Mouse (Mus musculus) heart, embryonic 15.5 days (tissue): Measurements from ENCODE around the gene Ephb1. TPM values are rescaled to one million over a fixed set of nuclear protein-coding genes. Genes with fewer than 3 reads are reported as not detected.

Experiments used
- ATAC-seq: fragments of 200-750 bp; cut with Nextera tagmentation; replicated peaks from 2 replicates; pipeline ENCODE4 v1.8.0; 2017; ENCODE audit warnings: low read depth, moderate TSS enrichment; ENCODE audit not compliant: insufficient number of reproducible peaks, insufficient read depth, low FRiP score
- H3K27ac ChIP-seq: fragments of 300-500 bp; sonication (generic); 2 replicates; pipeline ENCODE4 v1.5.1; 2015; ENCODE audit warnings: mild to moderate bottlenecking, inconsistent platforms
- H3K27me3 ChIP-seq: fragments of 300-500 bp; sonication (generic); 2 replicates; pipeline ENCODE4 v1.6.1; 2015; ENCODE audit warnings: inconsistent platforms
- H3K36me3 ChIP-seq: fragments of 300-500 bp; sonication (generic); 2 replicates; pipeline ENCODE4 v1.6.1; 2015; ENCODE audit warnings: mild to moderate bottlenecking, inconsistent platforms
- H3K4me1 ChIP-seq: fragments of 300-500 bp; sonication (generic); replicated peaks from 2 replicates; pipeline ENCODE4 v1.6.1; 2015; ENCODE audit warnings: inconsistent platforms
- H3K4me2 ChIP-seq: fragments of 300-500 bp; sonication (generic); 2 replicates; pipeline ENCODE4 v1.6.1; 2015; ENCODE audit warnings: inconsistent platforms, mild to moderate bottlenecking, moderate library complexity
- H3K4me3 ChIP-seq: fragments of 300-500 bp; sonication (generic); 2 replicates; pipeline ENCODE4 v1.5.1; 2015; ENCODE audit warnings: mild to moderate bottlenecking, inconsistent platforms
- H3K9ac ChIP-seq: fragments of 300-500 bp; sonication (generic); 2 replicates; pipeline ENCODE4 v1.6.1; 2015; ENCODE audit warnings: mild to moderate bottlenecking, inconsistent platforms
- H3K9me3 ChIP-seq: fragments of 300-500 bp; sonication (generic); replicated peaks from 2 replicates; pipeline ENCODE4 v1.6.1; 2016; ENCODE audit warnings: inconsistent platforms
- WGBS: fragments of 180-500 bp; shearing (Covaris S2); methylation state at CpG from one replicate; pipeline ENCODE4 v1.1.7; 2015; ENCODE audit warnings: mixed read lengths; 5-methylcytosine and 5-hydroxymethylcytosine counted together
- polyA plus RNA-seq: library from polyadenylated mRNA; unstranded; fragments of >200 nt; fragmentation: Nextera tagmentation; extraction: Ambion mirVana; gene quantifications from 2 replicates; pipeline ENCODE4 v1.2.1, GENCODE M21; 2015

Ephb1 gene
- polyA plus RNA-seq, 1 experiment from 2014 or later: 1.4 TPM

DNA sequence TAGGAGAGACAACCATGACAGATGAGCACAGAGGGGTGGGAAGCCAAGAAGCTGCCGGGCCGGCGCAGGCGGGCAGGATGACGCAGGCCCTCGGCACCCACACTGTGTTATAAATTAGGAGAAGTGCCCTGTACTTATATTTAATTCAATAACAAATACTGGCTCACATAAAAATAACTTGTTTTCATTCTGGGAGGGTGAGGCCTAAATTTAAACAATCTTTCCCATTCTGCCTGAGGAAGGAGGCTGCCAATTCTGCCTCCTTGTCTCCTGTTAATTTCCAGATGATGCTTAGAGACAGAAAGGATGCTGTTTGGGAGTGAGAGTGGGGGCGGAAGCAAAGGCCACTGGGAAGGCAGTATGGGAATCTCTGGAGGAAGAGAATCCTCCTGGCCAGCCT lies 215.8 kb downstream of the Ephb1 start:
- 85% methylated on average over 7 of the region's 7 CpGs for WGBS
- Histone ChIP-seq H3K4me1 (no peaks in the 10 kb centered on the region), H3K36me3 (no peaks in the 10 kb centered on the region), H3K27ac (no peak overlapping the region), H3K4me3 (no peak overlapping the region), H3K27me3 (no peaks in the 10 kb centered on the region; the same call in 1 of the 2 replicates), H3K9me3 (no peaks in the 10 kb centered on the region), H3K9ac (no peak overlapping the region), H3K4me2 (no peak overlapping the region)
- ATAC-seq: no peak

- Histone ChIP-seq H3K4me2 (no peak overlapping the region), H3K4me1 (no peaks in the 10 kb centered on the region), H3K4me3 (no peak overlapping the region), H3K27me3 (no peaks in the 10 kb centered on the region; the same call in 1 of the 2 replicates), H3K9ac (no peak overlapping the region), H3K27ac (no peak overlapping the region), H3K36me3 (no peaks in the 10 kb centered on the region), H3K9me3 (no peaks in the 10 kb centered on the region)
- ATAC-seq: no peak
These were observed 216.3 kb downstream of the Ephb1 start for GRCm38 (mm10) chr9:102138187-102138586.

DNA sequence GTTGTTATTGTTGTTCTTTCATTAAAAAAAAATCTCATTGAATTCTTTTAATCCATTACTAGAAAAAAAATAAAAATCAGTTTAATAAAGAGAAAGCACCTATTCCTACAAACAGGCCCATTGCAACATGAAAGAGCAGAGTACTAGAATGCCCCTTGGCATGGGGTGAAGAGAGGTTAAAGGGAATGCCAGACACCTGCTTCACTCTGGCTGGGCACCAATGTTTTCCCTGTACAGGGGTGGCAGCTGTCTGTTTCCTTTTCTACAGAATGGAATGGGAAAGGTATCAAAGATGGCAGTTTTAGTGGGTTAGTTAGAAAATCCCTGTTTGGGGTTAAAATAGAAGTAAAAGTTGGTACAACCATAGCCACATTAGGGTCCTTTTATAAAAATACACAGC lies 224.0 kb downstream of the Ephb1 start:
- Histone ChIP-seq H3K27ac (no peak overlapping the region), H3K27me3 (no peaks in the 10 kb centered on the region; the same call in 1 of the 2 replicates), H3K4me1 (no peaks in the 10 kb centered on the region), H3K4me3 (no peak overlapping the region), H3K4me2 (no peak overlapping the region), H3K9me3 (no peaks in the 10 kb centered on the region), H3K9ac (no peak overlapping the region), H3K36me3 (no peaks in the 10 kb centered on the region)
- no peak for ATAC-seq

DNA sequence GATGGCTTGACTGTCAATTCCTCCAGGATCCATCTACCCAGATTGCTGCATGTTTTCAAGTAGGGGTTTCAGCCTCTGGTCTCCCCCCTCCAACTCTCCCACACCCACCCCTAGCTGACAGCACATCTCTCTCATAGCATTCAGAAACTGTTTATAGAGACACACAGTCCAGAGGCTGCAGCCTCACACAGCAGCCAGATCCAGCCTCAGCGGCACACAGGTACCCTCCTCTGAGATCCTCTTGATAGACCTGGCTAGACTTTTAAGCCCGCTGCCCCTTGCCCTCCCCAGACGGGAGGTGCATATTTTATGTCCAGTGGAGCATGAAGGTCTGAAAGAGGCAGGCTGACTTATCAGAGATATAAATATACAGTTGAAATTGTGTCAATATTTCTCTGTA lies 228.0 kb downstream of the Ephb1 start:
- Histone ChIP-seq H3K4me1 (no peaks in the 10 kb centered on the region), H3K36me3 (no peaks in the 10 kb centered on the region), H3K27me3 (no peaks in the 10 kb centered on the region), H3K4me2 (no peak overlapping the region), H3K9ac (no peak overlapping the region), H3K27ac (no peak overlapping the region), H3K4me3 (no peak overlapping the region), H3K9me3 (no peaks in the 10 kb centered on the region)
- ATAC-seq: no peak
- 59% methylated on average over 3 of the region's 3 CpGs for WGBS

GRCm38 (mm10) chr9:102122880-102123453 lies 231.5 kb downstream of the Ephb1 start:
- Histone ChIP-seq H3K4me3 (no peak overlapping the region), H3K27me3 (no peaks in the 10 kb centered on the region), H3K27ac (no peak overlapping the region), H3K4me2 (no peak overlapping the region), H3K9me3 (no peaks in the 10 kb centered on the region), H3K36me3 (no peaks in the 10 kb centered on the region), H3K9ac (no peak overlapping the region), H3K4me1 (no peaks in the 10 kb centered on the region)
- no peak for ATAC-seq
- WGBS: 43% methylated on average over 4 of the region's 4 CpGs

GRCm38 (mm10) chr9:102119422-102119821 lies 235.1 kb downstream of the Ephb1 start:
- Histone ChIP-seq H3K4me3 (no peak overlapping the region), H3K9ac (no peak overlapping the region), H3K27me3 (no peaks in the 10 kb centered on the region), H3K27ac (no peak overlapping the region), H3K4me1 (no peaks in the 10 kb centered on the region), H3K9me3 (no peaks in the 10 kb centered on the region), H3K36me3 (no peaks in the 10 kb centered on the region), H3K4me2 (no peak overlapping the region)
- WGBS: 82% methylated on average over 3 of the region's 3 CpGs
- ATAC-seq: no peak

- Histone ChIP-seq H3K4me2 (no peak overlapping the region), H3K27ac (no peak overlapping the region), H3K27me3 (no peaks in the 10 kb centered on the region), H3K9ac (no peak overlapping the region), H3K4me1 (no peaks in the 10 kb centered on the region), H3K4me3 (no peak overlapping the region), H3K9me3 (no peaks in the 10 kb centered on the region), H3K36me3 (no peaks in the 10 kb centered on the region)
- no peak for ATAC-seq
- 75% methylated on average over 10 of the region's 10 CpGs for WGBS
These were observed 239.2 kb downstream of the Ephb1 start for GRCm38 (mm10) chr9:102115326-102115725.

DNA sequence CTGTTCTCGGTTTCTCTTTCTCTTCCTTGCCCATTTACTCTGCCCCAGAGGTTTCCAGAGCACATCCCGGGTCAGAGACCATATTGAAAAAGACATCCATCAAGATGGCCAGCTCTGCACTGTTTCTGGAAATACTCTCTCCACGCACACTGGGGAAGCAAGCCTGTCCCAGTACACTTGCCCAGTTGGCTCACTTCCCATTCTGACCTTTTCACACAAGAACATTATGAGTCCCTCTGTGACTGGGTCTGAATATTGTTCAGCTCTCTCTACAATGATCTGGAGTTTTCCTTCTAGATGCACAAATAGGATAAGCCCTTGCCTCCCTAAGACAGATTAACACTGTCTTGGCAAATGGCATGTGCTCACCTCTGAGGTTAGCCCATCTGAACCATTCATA lies 243.0 kb downstream of the Ephb1 start:
- WGBS: 57% methylated on average over 3 of the region's 3 CpGs
- no peak overlapping the region for H3K4me2 ChIP-seq
- H3K36me3 ChIP-seq: no peaks in the 10 kb centered on the region
- H3K9me3 ChIP-seq: no peaks in the 10 kb centered on the region
- H3K27ac ChIP-seq: no peak overlapping the region
- H3K27me3 ChIP-seq: no peaks in the 10 kb centered on the region; the same call in 1 of the 2 replicates
- ATAC-seq: no peak
- no peaks in the 10 kb centered on the region for H3K4me1 ChIP-seq
- H3K9ac ChIP-seq: no peak overlapping the region
- H3K4me3 ChIP-seq: no peak overlapping the region

DNA sequence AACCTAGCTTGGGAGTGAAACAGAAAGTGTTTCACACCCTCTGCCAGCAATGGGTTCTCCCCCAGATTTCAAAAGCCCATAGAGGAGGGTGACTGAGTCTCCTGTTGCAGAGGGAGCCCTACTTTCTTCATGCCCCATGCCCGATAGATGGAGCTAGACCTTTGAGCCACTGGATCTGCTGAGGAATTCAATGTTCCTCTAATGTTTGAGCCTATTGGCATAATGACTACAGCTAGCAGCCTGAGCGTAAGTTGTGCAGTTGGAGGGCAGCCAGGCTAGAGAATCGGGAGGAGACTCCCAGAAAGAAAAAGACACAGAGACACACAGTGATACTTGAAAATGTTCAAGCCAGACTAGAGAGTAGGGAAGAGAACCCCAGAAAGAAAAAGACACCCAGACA lies 246.5 kb downstream of the Ephb1 start:
- no peak overlapping the region for H3K4me3 ChIP-seq
- no peaks in the 10 kb centered on the region for H3K36me3 ChIP-seq
- H3K27me3 ChIP-seq: no peaks in the 10 kb centered on the region; the same call in 1 of the 2 replicates
- no peaks in the 10 kb centered on the region for H3K9me3 ChIP-seq
- H3K27ac ChIP-seq: no peak overlapping the region
- H3K4me2 ChIP-seq: no peak overlapping the region
- H3K4me1 ChIP-seq: no peaks in the 10 kb centered on the region
- no peak for ATAC-seq
- WGBS: 65% methylated on average over 3 of the region's 3 CpGs
- no peak overlapping the region for H3K9ac ChIP-seq

DNA sequence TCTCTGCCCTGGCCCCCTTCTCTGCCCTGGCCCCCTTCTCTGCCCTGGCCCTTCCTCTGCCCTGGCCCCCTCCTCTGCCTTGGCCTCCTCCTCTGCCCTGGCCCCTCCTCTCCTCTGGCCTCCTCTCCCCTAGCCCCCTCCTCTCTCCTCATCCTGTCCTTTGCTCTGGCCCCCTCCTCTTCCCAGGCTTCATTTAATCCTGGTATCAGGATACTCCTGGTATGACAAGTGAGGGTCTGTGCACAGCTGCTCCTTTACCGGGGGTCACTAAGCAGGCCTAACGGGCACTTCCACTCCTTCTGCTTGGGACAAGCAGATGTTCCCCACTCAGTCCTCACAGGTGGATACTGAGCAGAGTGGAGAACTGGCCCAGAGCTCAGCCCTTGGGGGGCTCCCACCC lies 247.3 kb downstream of the Ephb1 start:
- no peak overlapping the region for H3K27ac ChIP-seq

DNA sequence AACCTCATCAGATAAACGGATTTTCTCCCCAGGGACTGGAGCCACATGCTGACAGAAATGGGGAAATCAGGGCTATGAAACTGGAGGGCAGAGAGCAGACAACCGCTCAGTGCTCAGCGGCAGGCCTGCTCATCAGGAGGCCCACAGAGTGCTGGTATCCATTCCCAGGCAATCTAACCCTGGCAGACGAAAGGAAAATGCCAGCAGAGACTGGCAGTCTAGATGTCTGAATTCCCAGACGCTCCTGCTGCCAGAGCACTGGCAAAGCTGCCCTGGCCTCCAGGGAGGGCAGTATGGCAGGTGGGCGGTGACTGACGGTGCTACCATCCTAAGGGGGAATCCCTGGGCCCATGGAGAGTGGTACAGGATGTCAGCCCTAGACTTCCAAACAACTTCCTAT lies 257.7 kb downstream of the Ephb1 start:
- Histone ChIP-seq H3K4me3 (no peak overlapping the region), H3K9ac (no peak overlapping the region), H3K27ac (no peak overlapping the region), H3K4me1 (no peaks in the 10 kb centered on the region), H3K9me3 (no peaks in the 10 kb centered on the region), H3K4me2 (no peak overlapping the region), H3K36me3 (no peaks in the 10 kb centered on the region), H3K27me3 (no peaks in the 10 kb centered on the region)
- ATAC-seq: no peak
- WGBS: 38% methylated on average over 7 of the region's 7 CpGs

More for the DNA sequence above, 247.3 kb downstream of the Ephb1 start:
- H3K4me2 ChIP-seq: no peak overlapping the region
- H3K9me3 ChIP-seq: no peaks in the 10 kb centered on the region
- WGBS: 75% methylated on average over 2 of the region's 2 CpGs
- no peak for ATAC-seq
- no peak overlapping the region for H3K4me3 ChIP-seq
- H3K9ac ChIP-seq: no peak overlapping the region
- H3K4me1 ChIP-seq: no peaks in the 10 kb centered on the region
- no peaks in the 10 kb centered on the region for H3K36me3 ChIP-seq
- no peaks in the 10 kb centered on the region; the same call in 1 of the 2 replicates for H3K27me3 ChIP-seq

GRCm38 (mm10) chr9:102088598-102088997 lies 265.9 kb downstream of the Ephb1 start:
- no peaks in the 10 kb centered on the region for H3K36me3 ChIP-seq
- H3K4me2 ChIP-seq: no peak overlapping the region
- H3K27ac ChIP-seq: no peak overlapping the region
- ATAC-seq: no peak
- 78% methylated on average over 5 of the region's 5 CpGs for WGBS
- H3K4me3 ChIP-seq: no peak overlapping the region
- H3K9me3 ChIP-seq: no peaks in the 10 kb centered on the region
- H3K9ac ChIP-seq: no peak overlapping the region
- no peaks in the 10 kb centered on the region for H3K4me1 ChIP-seq
- peaks cover 21% of the 10 kb centered on the region; the same call in 1 of the 2 replicates for H3K27me3 ChIP-seq
